Mouse (Mus musculus): ENCODE measurements around the gene Tnfrsf14.
A peak's percentile ranks its signal among the peaks of the same experiment; 100 is the strongest.

Gene Tnfrsf14

GRCm38 (mm10) chr4:154948066-154948939, 19.9 kb upstream of the Tnfrsf14 start:
- DNase-seq = peak; percentile 40

DNA sequence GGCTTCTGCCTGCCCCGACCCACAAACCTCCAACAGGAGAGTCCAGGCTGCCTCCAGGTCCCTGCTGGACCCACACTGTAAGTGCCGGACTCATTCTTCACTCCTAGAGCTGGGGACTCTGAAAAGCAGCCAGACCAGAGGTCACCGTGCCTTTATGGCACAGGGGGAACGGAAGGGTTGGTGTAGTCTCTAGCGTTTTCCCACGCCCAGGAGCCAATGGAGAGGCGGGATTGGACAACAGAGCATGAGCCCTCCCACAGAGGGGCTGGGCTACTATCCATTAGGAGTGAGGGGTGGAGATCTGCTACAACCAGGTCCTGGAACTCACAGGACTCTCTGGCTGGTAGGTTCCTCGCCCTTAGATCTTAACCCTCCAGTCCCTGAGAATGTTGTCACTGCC, 18.0 kb upstream of the Tnfrsf14 start:
- peak; percentile 75 for DNase-seq

DNA sequence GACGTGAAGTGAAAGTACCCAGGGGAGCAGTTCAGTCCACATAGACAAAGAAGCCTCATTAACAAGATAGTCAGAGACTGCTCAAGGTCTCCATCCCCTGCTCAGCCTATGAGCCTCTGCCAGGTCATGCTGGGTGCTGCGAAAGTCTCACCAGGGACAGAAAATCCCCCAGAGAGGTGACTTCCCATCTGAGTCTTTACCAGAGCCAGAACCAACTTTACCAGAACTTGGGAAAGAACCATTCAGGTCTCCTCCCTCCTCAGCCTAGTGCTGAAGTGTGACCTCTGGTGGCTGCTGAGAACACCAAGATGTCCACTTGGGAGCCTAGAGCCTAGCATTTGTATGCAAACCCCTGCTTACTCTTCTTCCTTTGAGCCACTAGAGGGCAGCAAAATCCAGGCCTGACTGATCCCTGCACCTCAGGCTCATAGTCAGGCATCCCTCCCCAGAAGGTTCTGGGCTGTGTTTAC, 15.8 kb upstream of the Tnfrsf14 start:
- peak; percentile 85 for DNase-seq

DNA sequence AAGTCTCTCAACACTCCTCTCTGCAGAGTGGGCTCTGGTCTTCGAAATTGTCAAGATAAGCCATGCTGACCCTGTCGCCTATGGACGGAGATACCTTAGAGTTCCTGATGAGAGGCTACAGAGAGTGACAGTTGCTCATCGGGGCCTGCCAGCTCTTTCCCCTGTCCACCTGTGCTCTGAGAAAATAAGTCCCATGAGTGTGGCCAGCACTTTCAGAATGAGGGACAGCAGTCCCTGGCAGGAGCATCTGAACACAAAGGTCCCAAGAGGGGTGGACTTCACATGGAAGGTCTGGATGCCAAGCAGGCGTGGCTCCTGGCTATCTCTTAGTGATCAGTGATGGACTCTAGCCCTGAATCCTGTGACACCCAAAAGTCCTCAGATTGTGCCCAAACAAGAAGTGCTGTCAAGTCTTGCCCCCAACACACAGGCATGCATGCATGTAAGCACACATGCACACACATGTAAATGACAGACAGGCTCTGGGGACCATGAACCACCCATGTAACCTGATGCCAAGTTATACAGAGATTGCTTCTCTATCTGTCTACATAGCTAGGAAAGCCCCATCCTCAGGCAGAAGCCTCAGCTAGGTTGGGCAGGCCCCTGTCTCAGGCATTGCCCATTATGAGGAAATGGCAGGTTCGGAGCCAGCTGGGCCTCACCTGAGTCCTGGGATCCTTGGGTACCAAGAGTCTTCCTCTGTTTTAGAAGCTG, 15.1 kb upstream of the Tnfrsf14 start:
- DNase-seq = no peak

DNA sequence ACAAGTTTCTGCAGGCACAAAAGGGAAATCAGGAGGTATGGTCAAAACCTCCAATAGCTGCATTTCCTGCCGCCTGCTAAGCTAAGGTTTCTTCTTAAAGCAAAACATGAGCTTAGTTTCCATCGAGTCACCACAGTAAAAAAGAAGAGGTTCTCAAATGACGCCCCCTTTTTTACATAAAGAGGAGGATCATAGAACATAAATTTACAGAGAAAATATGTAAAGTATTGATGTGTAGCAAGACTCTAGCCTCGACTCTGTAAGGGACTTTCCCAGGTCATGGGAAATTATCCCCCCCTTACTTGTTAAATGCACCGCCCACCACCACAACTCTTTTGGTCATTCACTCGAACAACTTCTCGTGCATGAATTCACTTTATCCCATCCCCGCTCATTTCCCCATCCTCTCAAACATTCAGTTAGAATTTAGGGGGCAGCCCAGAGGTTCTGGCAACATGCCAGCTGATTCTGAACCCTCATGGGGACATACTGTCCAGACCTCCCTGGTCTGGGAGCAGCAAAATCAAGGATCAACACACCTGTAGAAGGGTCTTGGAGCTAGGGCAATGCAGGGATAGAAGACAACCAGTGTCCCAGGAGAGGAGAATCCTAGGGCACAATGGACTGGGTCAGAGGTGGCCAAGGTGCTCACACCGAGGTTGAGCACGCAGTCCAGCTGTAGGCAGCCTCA, 14.4 kb upstream of the Tnfrsf14 start:
- no peak for DNase-seq

DNA sequence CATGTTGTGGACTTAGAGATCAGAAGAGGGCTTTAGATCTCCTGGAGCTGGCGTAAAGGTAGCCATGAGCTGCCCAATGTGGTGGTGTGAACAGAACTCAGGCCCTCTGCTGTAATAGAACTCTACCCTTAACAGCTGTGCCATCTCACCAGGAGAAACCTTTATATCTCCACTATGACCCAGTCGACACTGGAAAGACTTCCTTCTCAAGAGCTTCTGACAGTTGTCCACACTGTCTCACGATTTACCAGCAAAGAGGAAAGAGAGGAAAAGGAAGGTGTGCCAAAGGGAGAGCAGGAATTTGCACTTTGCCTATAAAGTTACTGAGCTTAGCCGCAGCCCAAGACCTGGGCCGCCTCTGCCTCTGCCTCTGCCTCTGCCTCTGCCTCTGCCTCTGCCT, 13.5 kb upstream of the Tnfrsf14 start:
- no peak for DNase-seq

DNA sequence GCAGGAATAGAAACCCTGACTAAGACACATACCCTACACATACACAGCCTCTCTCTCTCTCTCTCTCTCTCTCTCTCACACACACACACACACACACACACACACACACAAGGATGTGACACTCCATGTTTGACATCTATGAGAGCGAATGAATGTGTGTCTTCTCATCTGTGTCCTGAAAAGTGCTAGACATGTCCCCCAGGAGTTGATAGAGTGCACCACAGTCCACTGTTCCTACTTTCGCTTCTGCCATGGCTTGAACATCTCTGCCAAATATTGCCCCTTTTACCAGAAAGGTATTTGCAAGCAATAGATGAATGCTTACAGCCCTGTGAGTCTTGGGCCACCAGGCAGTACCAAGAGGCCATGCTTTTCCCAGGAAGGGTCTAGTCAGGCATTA, 11.8 kb upstream of the Tnfrsf14 start:
- no peak for DNase-seq

GRCm38 (mm10) chr4:154937746-154938145, 9.4 kb upstream of the Tnfrsf14 start:
- no peak for DNase-seq

- DNase-seq = no peak
Measured at GRCm38 (mm10) chr4:154936542-154937255, 8.3 kb upstream of the Tnfrsf14 start.

DNA sequence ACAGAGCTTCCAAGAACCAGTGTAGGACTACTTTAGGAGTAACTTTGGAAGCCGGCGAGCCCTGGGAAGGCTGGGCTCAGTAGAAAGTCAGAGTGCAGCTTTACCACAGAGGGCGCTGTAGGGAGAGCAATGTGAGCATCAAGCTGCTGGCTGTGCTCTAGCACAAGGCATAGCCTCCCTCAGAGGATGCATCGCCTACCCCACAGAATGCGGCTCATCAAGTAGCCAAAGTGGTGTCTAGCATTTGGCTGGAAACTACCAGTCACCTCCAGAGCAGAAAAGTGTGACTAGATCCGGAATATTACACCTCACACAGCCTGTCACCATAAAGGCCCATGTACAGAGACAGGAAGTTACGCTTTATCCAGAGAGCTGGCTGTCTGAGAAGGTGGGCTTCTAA, 7.4 kb upstream of the Tnfrsf14 start:
- DNase-seq = no peak

DNA sequence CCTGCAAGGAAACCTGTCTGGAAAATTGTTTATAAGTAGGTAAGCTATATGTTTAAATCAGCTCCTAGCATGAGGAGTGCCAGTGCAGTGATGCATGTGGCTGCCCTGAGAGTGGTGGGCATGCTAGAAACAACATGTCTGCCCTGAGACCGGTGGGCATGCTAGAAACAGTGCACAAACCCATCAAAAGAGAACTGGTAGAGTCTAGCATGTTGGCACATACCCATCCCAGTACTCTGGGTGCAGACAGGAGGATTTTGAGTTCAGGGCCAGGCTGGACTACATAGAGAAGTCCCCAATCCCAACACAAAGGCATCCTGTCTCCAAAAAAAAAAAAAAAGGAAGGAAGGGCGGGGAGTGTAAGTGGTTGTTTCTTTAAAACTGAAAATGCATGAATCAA, 6.4 kb upstream of the Tnfrsf14 start:
- DNase-seq = no peak

DNA sequence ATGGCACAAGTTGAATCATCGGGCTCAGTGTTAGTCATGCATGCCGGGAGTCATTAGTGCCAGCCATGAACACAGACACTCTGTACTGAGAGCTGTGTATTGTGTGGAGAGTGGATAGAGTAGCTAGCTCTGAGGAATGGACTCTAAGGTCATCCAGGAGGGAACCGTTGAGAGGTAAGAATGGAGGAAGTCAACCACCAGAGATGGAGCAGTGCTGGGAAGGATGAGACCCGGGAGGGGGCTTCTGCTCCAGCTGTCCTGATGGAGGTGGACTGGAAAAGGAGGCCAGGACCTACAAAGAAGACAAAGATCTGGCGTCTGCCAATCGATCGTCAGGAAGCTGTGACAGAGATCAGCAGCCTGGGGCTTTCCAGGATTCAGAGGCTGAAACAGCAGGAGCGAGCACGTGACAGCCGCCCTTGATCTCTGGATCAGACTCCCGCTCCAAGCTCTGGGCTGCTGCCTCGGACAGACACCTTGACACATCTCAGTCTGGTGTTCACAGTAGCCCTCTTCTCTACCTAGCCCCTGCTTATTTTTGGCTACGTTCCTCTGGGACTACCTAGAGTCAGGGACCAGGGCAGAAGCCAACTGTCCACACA, 5.0 kb upstream of the Tnfrsf14 start:
- no peak for DNase-seq

GRCm38 (mm10) chr4:154929088-154929660, 811 bp upstream of the Tnfrsf14 start:
- DNase-seq = no peak

DNA sequence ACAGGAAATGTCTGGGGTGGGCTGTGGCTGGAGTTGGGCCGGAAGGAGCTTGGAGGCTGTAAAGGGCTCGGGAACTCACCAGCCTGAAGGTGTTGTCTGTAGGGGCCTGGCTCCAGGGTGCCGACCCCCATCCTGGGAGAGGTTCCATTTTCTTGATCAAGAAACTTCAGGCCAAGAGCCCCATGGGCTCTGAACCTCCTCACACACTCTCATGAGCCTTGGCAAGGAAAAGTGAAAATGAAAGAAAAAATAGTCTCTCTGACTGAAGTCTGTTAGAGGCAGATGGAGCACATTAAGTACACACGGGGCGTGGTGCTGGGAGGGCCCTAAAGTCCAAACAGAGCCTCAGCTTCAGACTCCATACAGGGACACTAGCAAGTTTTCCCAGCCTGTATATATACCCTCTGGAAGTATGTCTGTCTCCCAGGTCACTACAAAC, 445 bp downstream of the Tnfrsf14 start:
- no peak for DNase-seq

DNA sequence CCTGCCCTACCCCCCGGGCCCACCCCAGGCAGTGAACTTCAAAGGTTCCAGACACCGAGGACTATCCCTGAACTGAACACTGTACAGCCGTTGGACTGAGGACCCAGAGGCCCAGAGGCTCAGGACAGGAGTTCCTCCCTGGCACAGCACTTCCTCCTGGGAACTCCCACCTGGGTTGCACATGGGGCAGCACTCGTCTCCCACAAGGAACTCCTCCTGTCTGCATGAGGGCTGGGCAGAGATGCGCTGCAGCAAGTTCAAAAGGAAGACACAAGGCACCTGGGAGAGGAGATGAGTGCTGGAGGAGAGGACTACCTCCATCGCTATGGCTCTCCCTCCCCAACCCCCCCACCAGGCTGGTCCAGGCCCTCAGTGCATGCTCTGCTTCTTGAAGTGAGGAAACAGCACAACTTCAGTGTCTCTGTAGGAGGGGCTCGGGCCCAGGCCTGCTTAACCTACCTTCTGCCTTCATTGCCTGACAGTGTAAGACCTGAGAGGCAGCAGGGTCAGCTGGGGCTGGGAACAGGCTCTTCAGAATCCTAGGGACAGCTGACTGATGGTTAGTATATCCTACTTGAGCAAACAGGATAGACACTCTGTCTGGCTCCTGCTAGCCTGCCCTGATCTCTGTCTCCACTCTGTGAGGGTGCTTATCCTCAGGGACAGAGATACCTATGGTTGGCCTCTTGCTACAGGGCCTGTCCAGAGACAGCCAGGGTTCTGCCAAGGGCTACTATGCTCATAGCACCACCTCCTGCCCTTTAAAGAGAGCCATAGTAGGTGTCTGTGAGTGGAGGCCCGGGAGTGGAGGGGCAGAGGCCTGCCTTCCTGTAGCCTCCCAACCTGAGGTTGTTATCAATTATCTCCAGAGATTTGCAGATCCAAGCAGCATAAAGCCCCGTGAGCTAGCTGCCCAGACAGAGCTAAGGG, 1.1 kb downstream of the Tnfrsf14 start:
- no peak for DNase-seq

DNA sequence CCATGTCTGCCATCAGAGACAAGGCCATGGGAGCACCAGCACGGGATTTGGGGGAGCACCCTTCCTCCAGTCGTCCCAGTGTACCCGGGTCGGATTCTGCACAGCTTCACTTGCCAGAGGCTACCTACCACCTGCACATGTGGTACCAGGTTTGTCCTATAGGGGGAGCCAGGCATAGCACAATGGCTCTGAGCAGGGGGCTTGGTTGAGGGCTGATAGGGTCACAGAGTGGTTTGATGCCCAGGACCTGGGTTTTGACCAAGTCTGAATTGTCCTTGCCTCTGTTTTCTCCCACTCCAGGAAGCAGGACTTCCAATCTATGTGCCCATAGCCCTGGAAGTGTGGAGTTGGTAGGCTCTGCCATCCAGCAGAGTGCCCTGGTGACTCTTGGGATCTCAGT, 3.0 kb downstream of the Tnfrsf14 start:
- no peak for DNase-seq

DNA sequence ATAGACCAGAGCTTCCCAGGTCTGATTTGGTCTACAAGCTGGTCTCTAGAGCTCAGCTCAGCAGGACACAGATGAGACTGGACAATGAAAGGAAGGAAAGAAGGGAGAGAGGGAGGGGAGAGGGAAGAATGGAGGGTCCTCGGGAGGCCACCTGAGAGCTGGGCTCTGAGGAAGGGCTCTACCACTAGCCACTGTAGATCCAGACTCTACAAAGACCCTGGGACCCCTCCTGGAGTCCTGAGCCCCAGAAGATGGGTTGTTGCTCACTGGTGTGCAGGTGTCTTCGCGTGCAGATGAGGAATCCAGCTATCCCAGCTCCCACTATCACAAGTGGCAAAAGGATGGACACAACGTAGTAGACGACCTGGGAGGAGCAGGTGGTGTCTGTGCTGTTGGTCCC, 5.4 kb downstream of the Tnfrsf14 start:
- DNase-seq = no peak

DNA sequence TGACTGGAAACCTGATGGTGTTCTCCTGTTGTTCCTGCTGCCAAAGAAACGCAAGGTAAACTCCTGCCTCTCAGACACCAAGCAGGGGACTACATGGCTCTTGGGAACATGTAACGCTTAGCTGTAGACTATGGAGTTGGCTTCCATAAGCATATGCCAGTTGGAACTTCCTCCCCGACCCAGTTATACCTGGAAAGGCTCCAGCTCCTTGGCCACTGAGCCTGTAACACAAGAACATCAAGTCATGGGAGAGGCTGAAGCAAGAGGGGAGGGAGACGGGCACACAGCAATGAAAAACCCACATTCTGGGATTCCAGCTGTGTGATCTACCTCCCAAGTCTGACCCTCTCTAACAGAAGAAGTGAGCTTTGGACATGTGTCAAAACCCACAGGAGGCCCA, 6.1 kb downstream of the Tnfrsf14 start:
- DNase-seq = peak; percentile 66

GRCm38 (mm10) chr4:154916662-154917061, 11.7 kb downstream of the Tnfrsf14 start:
- DNase-seq = no peak

- no peak for DNase-seq
Measured at GRCm38 (mm10) chr4:154915286-154915685, 13.1 kb downstream of the Tnfrsf14 start.

DNA sequence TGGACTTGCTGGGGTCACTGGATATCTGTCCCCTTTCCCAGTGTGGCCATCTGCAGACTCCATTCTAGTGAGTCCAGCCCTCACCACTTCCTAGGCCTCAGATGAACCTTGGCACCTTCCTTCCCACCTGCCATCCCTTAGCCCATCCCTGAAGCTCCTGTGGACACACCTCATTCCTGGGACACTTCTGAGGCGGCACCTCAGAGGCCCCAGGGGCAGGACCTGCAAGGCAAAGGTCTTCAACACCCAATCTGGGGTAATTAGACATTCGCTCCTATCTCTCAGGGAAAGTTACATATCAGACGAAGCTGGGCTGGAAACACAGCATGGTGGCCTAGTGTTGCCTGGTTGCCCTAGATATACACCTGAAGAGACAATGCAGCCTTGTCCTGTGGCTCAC, 13.7 kb downstream of the Tnfrsf14 start:
- no peak for DNase-seq
